Mouse (Mus musculus): Measurements from ENCODE around the gene Pgm5.

Pgm5 gene

DNA sequence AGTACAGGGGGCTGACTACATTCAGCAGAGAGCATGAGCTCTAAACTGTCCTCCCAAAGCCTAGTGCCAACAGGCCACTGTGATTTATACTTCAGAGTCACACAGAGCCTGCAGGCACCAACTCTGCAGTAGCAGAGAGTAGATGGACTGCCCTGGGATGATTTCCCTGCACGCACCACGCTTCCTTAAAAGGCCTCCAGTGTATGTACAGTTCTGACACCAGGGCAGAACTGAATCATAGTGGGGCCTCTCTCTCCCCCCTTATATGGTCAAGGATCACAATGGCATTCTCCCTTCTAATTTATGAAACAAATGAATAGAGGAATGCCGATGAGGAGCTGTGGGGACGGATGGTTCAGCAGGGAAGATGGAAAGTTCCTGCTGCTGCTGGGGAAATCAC, 91.3 kb downstream of the Pgm5 start:
- DNase-seq (ENCODE audit: low spot score in 2 of 2) = no peak

- DNase-seq (ENCODE audit: low spot score in 2 of 2) = no peak
Observed at GRCm38 (mm10) chr19:24767401-24767800, 94.3 kb downstream of the Pgm5 start.

GRCm38 (mm10) chr19:24762473-24763149, 99.0 kb downstream of the Pgm5 start:
- no peak for DNase-seq (ENCODE audit: low spot score in 2 of 2)

DNA sequence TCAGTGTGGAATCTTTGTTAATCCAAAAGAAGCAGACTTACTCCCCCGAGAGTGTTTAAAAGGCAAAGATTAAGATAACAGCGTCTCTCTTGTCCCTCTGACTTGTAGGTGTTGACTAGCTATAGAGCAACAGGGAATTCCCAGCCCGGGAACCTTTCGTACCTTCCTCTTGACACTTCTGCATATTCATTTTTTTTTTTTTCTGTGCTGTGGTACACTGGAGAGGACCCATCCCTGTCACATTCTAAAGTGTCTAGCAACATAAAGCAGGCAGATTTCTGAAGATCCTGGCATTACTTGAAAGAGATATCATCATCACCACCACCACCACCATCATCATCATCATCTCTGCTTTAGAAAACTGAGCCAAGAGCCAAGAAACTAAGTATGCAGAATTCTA, 105.0 kb downstream of the Pgm5 start:
- no peak for DNase-seq (ENCODE audit: low spot score in 2 of 2)

DNA sequence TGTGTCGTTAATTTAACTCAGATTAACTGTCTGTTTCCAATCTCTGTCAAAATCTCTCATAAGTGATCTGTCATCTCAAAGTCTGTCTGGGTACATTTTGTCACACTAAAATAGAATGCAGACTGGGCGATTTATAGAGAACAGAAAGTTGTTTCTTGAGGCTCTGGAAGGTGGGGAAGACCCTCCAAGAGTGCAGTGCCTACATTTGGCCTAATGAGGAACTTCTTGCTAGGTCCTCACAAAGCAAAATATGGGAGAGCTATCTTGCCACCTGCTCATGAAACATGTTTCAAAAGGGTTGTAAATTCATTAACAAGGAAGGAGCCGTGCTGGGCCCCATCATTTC, 107.2 kb downstream of the Pgm5 start:
- no peak for DNase-seq (ENCODE audit: low spot score in 2 of 2)

DNA sequence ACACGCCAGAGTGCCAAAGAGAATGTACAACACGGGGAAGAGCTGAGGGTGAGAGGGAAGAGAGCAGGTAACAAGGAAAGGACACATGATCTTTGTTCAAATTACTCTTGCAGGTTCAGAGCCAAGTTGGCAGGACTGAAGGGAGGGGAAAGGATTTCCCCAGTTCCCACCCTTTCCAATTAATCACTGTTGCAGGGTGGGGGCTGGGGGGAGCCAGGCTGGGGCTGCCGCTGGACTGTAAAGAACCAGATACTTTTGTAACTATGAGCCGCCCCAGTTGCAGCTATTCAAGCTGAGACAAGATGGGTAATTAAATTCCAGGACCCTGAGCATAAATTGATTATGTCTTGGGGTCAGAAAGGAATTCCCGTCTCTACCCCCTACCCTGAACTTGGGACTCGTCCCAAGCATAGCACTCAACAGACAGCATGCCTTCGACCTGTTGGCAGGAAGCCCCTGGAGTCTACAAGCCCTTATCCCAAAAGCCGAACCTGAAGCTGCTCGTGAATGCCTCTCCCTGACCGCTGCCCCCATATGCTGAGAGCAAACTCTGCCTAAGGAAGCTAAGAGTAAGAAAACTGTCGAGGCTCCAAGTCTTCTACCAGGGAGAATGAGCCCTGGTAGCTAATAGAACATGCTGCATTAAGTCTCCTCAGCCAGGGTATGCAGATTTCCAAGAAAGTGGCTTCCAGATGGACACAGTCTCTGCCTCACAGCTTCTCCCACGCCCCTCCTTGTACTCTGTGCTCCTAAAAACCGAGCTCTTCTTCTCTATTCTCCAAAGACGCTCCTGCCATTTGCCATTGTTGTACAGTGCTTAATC, 107.8 kb downstream of the Pgm5 start:
- no peak for DNase-seq (ENCODE audit: low spot score in 2 of 2)

- DNase-seq (ENCODE audit: low spot score in 2 of 2) = no peak
Observed at GRCm38 (mm10) chr19:24752873-24753538, 108.6 kb downstream of the Pgm5 start.

DNA sequence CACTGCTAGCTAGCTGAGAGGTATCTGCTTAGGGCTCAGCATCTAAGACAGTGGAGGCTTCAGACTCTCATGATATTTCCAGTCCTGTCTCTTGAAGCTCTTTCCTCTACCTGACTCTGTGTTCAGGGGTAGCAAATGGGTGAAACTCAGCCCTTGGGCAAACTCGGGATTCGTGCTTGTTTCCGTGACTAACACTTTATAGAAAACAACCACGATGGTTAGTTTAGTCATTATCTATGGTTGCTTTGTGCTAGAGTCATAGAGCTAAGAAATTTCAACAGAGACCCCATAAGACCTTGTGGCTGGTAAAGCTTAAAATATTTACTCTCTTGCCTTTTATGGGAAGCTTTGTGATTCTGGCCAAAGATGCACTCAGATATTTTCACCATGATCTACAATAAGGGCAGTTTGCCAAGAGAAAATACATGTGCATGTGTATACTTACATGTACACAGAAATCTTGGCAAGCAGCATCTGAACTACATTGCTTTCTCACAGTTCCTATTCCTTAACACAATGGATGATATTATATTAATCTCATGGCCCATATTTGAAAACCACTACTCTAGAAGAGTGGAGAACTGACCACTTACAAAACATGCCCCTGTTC, 115.3 kb downstream of the Pgm5 start:
- no peak for DNase-seq (ENCODE audit: low spot score in 2 of 2)

DNA sequence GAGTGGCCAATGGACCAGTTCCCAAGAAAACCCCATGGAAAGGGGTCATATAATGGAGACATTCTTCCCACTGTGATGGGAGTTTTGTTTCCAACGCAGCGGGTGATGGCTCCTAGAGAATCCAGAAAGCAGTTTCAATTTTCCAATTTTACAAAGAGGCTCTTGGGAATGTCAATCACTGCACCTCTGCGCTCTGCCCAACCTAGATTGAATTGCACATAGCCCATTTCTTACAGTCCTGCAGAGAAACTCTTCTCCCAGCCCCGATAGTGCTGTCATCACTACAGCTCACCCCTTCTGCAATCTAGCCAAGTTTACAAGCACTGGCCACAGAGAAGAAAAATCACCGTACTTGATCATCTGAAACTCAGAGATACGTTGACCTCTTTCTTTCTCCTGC, 119.0 kb downstream of the Pgm5 start:
- DNase-seq (ENCODE audit: low spot score in 2 of 2) = no peak

GRCm38 (mm10) chr19:24738786-24739185, 122.9 kb downstream of the Pgm5 start:
- DNase-seq (ENCODE audit: low spot score in 2 of 2) = no peak

- DNase-seq (ENCODE audit: low spot score in 2 of 2) = no peak
Observed at GRCm38 (mm10) chr19:24738026-24738425, 123.6 kb downstream of the Pgm5 start.

DNA sequence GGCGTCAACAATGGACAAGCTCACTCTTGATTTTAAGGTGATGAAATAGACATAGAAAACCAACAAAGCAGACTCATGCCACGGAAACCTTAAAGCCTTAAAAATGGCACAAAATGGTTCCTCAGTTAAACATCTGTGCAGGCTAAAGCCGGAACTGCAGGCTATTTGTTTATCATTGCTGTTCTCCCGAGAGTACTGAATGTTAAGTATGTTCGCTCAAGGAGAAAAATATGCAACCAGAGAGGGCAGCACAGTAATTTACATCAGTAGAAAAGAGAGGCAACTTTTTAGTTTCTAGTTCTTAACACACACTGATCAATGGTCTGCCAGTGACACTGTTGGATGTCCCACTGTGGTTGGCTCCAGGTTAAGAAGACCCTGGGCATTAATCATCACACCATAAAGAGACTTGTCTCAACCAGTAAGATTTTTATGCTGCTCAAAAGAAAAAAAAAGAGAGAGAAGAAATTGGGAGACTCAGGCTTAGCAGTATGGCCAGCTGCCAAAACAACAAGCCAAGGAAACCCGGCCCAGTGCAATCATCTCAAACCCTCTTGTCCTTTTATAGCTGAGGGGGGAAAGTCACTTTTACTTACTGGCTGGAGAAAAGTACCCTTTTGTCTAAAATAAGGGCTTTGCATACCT, 126.0 kb downstream of the Pgm5 start:
- no peak for DNase-seq (ENCODE audit: low spot score in 2 of 2)

DNA sequence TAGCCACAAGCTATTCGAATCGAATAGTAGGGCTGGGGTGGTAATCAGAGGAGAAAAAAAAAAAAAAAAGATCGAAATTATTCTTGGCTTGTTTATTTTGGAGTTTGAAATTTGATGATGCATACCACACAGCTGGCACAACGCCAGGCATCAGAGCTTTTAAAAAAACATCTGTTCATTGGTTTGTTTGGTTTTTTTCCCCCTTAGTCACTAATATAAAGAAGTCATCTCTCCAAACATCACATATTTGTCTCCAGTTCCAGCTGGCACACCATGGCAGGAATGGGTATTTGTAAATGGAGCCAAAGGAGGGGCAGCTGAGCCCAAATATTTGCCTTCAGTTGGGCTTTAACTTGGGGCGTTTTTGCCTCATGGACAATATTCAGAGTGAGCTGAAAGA, 131.0 kb downstream of the Pgm5 start:
- DNase-seq (ENCODE audit: low spot score in 2 of 2) = no peak

DNA sequence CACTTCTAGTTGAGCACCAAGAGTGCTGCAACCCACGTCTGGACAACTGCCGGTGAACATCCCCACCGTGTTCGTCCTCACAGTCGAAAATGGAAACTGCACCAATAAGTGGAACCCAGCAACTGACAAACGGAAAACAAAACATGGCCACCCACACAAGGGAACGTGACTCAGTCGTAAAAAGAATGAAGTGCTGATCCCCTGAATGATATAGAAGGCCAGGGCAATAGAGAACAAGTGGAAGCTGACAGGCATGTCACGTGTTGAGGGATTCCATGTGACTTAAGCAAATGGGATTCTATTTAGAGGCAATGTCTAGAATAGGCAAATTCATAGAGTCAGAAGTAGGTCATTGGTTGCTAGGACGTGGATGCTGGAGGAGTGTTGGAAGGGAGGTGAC, 137.3 kb downstream of the Pgm5 start:
- no peak for DNase-seq (ENCODE audit: low spot score in 2 of 2)

DNA sequence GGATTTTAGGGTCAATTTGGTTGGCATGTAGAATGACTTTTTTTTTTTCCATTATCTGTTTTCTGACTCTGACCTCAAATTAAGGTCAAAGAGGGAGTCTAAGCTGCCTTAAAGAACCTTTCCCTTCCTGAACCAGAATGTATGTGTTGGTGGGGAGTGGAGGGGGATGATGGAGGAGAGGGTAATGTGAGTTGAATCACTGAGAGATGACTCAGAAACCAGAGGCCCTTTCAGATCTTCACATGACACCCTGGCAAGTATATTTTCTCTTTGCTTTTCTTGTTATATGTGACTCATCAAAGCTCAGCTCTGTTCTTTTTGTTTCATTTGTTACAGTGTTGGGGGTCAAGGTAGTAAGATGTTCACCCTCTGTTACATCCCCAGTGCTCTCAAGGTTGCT, 141.2 kb downstream of the Pgm5 start:
- no peak for DNase-seq (ENCODE audit: low spot score in 2 of 2)

- DNase-seq (ENCODE audit: low spot score in 2 of 2) = no peak
Observed at GRCm38 (mm10) chr19:24719504-24719903, 142.2 kb downstream of the Pgm5 start.

- no peak for DNase-seq (ENCODE audit: low spot score in 2 of 2)
Observed at GRCm38 (mm10) chr19:24718021-24718420, 143.6 kb downstream of the Pgm5 start.

DNA sequence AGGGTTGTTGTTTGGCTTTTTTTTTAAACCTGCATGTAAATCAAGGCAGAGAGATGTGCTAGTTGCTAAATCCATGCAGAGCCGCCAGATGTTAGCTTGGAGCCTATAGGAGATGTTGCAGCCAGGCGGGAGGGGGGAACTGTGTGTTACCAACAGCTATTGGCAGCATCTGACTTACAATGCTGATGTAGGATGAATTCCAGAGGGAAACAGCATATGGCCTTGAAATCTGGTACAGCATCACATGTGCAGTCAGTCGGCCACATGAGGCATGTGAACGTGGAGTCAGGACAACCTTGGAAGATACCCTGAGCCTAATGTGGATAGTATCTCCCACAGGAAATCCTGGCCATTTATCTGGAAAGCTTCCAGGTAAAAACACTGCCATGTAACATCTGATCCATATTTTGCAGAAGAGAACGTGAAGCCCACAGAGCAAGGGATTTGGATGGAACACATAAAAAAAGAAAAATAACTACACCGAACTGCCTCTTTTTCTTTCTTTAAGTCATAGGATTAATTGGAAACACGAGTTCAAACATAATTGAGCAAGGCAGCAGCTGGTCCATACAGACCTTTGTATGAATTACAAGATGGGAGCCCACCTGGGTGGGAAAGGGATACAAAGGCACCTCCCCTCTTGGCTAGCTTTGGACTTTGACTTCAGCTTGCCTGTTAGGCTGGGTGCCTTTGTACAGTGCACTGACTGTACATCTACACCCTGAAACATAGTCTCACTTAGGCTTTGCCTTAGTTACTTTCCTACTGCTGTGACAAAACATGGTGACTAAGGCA, 145.2 kb downstream of the Pgm5 start:
- peak in 1 of 2 experiments; percentile 20 for DNase-seq (ENCODE audit: low spot score in 2 of 2)

DNA sequence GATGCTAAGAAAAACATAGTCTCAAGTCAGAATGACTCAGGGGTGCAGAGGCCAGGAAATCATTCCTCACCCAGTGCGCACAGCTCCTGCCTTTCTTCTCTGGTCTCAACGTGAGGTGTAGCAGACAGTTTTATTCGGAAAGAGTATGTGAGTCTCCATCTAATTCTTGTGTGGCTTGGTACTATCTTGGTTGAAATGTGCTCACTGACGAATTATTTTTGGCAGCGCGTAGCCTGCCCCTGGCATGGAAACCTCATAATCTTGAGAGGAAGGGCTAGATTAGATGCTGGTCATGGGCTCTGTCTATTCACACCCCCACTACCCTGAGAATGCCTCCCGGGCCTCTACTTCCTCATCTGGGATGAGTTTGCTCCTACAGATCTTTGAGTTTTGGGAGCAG, 153.6 kb downstream of the Pgm5 start:
- no peak for DNase-seq (ENCODE audit: low spot score in 2 of 2)

DNA sequence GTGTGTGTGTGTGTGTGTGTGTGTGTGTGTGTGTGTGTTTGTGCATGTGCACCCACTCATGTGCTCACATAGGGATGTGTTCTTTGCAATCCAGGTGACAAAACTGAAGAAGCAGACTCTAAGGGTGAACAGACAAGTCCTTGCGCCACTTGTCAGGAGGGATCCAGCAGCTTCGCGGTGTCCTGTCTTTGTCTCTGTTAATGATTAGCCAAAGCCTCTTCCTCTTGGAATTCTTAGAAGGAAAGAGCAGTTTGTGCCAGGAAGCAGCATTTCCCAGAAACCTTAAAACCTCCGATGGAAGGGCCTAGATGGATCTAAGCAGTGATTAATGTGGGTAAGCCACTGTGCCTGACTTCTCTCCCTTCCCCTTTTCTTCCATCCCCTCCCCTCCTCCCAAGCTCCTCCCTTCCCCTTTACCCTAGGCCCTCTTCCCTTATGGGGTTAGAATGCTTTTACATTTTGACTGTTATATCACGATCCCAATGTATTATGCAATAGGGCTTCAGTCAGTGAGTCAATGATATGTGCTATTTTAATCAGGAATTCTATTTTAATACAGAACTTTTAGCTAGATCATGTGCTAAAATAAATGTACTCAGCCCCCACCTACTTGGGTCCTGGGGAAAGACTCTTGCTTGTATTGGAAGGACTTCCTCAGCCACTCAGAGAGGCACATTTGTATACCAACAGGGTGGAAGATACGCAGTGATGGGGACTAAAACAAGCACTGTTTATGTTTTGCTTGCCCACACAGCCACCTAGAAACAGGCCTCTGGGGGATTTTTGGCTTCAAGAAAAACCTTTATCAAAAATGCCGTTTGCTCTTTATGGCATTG, 154.4 kb downstream of the Pgm5 start:
- no peak for DNase-seq (ENCODE audit: low spot score in 2 of 2)
